Mouse (Mus musculus): ENCODE measurements at regions not wholly inside any gene's neighbourhood (a gene's known extent, or its start where the extent isn't known, plus 50 kb on each side); places are given as distances from the start of the nearest gene placed in this dataset.

- intact Hi-C loops (cut with DNase I) = no loop called here
- no peak for DNase-seq (ENCODE audit: low spot score in 2 of 2)
Measured at GRCm38 (mm10) chr17:47115141-47115540, 104.8 kb upstream of the Ubr2 start.

- intact Hi-C loops (cut with DNase I) = no loop called here
- no peak for DNase-seq (ENCODE audit: low spot score in 2 of 2)
Measured at GRCm38 (mm10) chr17:47114736-47115135, 104.4 kb upstream of the Ubr2 start.

GRCm38 (mm10) chr17:47112556-47113225, 102.3 kb upstream of the Ubr2 start:
- no peak for DNase-seq (ENCODE audit: low spot score in 2 of 2)
- intact Hi-C loops (cut with DNase I) = no loop called here

GRCm38 (mm10) chr17:47110836-47111235, 100.5 kb upstream of the Ubr2 start:
- no peak for DNase-seq (ENCODE audit: low spot score in 2 of 2)
- intact Hi-C loops (cut with DNase I) = no loop called here

- intact Hi-C loops (cut with DNase I) = no loop called here
Measured at GRCm38 (mm10) chr17:47104328-47104727, 94.0 kb upstream of the Ubr2 start.

GRCm38 (mm10) chr17:47095191-47095590, 84.8 kb upstream of the Ubr2 start:
- intact Hi-C loops (cut with DNase I) = loop anchor here (5.0 kb wide), 1 partner anchor 38 kb away; no protein-coding TSS in a partner anchor
- no peak for DNase-seq (ENCODE audit: low spot score in 2 of 2)

More at GRCm38 (mm10) chr17:47104328-47104727, 94.0 kb upstream of the Ubr2 start:
- no peak for DNase-seq (ENCODE audit: low spot score in 2 of 2)

GRCm38 (mm10) chr17:47092076-47092475, 81.7 kb upstream of the Ubr2 start:
- no peak for DNase-seq (ENCODE audit: low spot score in 2 of 2)
- intact Hi-C loops (cut with DNase I) = no loop called here

GRCm38 (mm10) chr17:47089769-47090168, 79.4 kb upstream of the Ubr2 start:
- intact Hi-C loops (cut with DNase I) = loop anchor here (5.0 kb wide), 1 partner anchor 52 kb away; no protein-coding TSS in a partner anchor
- no peak for DNase-seq (ENCODE audit: low spot score in 2 of 2)

GRCm38 (mm10) chr17:47069206-47069605, 58.9 kb upstream of the Ubr2 start:
- intact Hi-C loops (cut with DNase I) = no loop called here
- DNase-seq (ENCODE audit: low spot score in 2 of 2) = no peak

- intact Hi-C loops (cut with DNase I) = no loop called here
- DNase-seq (ENCODE audit: low spot score in 2 of 2) = no peak
Measured at GRCm38 (mm10) chr17:47065307-47065901, 55.0 kb upstream of the Ubr2 start.

GRCm38 (mm10) chr17:47064592-47065306, 54.4 kb upstream of the Ubr2 start:
- DNase-seq (ENCODE audit: low spot score in 2 of 2) = no peak
- intact Hi-C loops (cut with DNase I) = no loop called here

- no peak for DNase-seq (ENCODE audit: low spot score in 2 of 2)
- intact Hi-C loops (cut with DNase I) = no loop called here
Measured at GRCm38 (mm10) chr17:47064006-47064405, 53.6 kb upstream of the Ubr2 start.

GRCm38 (mm10) chr17:47061031-47061620, 50.8 kb upstream of the Ubr2 start:
- intact Hi-C loops (cut with DNase I) = no loop called here
- no peak for DNase-seq (ENCODE audit: low spot score in 2 of 2)
